Mouse (Mus musculus): ENCODE results near the gene Gng8. TPM values are rescaled to one million over a fixed set of nuclear protein-coding genes. Genes with fewer than 3 reads are reported as not detected.

Gene Gng8
- total and polyA plus RNA-seq, 2 experiments from 2014 or later: 0.27 to 1.7 TPM

GRCm38 (mm10) chr7:16892352-16892730 lies 755 bp downstream of the Gng8 start:
- ATAC-seq (ENCODE audit: insufficient read depth, low read depth): no peak
- peak overlapping the region; percentile 62; the same call in 1 of the 2 replicates for H3K4me2 ChIP-seq (ENCODE audit: low read depth, low read length)
- no peak for TF ChIP-seq CTCF (IDR thresholded peaks at IDR 0.05; ENCODE audit: low read depth)
- no peak for TF ChIP-seq EP300 (IDR thresholded peaks at IDR 0.05; ENCODE audit: low read depth)
- no peaks in the 10 kb centered on the region; the same call in 1 of the 2 replicates for H3K4me1 ChIP-seq (ENCODE audit: control insufficient read depth, insufficient read depth)
- 33% methylated on average over 9 of the region's 9 CpGs for WGBS
- H3K9ac ChIP-seq (replicated peaks; ENCODE audit: low read depth, low read length): no peak overlapping the region
- DNase-seq (ENCODE audit: low spot score): no peak
- H3K27me3 ChIP-seq (ENCODE audit: control insufficient read depth, insufficient read depth, low read length): peaks cover 27% of the 10 kb centered on the region
- no peaks in the 10 kb centered on the region for H3K9me3 ChIP-seq (replicated peaks; ENCODE audit: control insufficient read depth, low read length)
- no peak overlapping the region for H3K27ac ChIP-seq (ENCODE audit: low read depth)
- peak overlapping the region; percentile 30; the same call in 1 of the 2 replicates for H3K4me3 ChIP-seq (ENCODE audit: low read depth, low read length)
- H3K36me3 ChIP-seq (replicated peaks; ENCODE audit: control insufficient read depth, insufficient read depth, low read length): no peaks in the 10 kb centered on the region; the same call in 1 of the 2 replicates

- H3K9ac ChIP-seq (replicated peaks; ENCODE audit: low read depth, low read length): no peak overlapping the region
- 16% methylated on average over 6 of the region's 6 CpGs for WGBS
- H3K27me3 ChIP-seq (ENCODE audit: control insufficient read depth, insufficient read depth, low read length): peaks cover 27% of the 10 kb centered on the region
- no peak for ATAC-seq (ENCODE audit: insufficient read depth, low read depth)
- no peaks in the 10 kb centered on the region for H3K36me3 ChIP-seq (replicated peaks; ENCODE audit: control insufficient read depth, insufficient read depth, low read length)
- no peaks in the 10 kb centered on the region for H3K9me3 ChIP-seq (replicated peaks; ENCODE audit: control insufficient read depth, low read length)
- H3K4me3 ChIP-seq (ENCODE audit: low read depth, low read length): no peak overlapping the region
- TF ChIP-seq EP300 (IDR thresholded peaks at IDR 0.05; ENCODE audit: low read depth) (no peak), CTCF (IDR thresholded peaks at IDR 0.05; ENCODE audit: low read depth) (no peak)
- DNase-seq (ENCODE audit: low spot score): no peak
- no peak overlapping the region for H3K27ac ChIP-seq (ENCODE audit: low read depth)
- no peaks in the 10 kb centered on the region; the same call in 1 of the 2 replicates for H3K4me1 ChIP-seq (ENCODE audit: control insufficient read depth, insufficient read depth)
- no peak overlapping the region for H3K4me2 ChIP-seq (ENCODE audit: low read depth, low read length)
These were observed 2.0 kb downstream of the Gng8 start for GRCm38 (mm10) chr7:16893612-16894011.

- H3K4me1 ChIP-seq (ENCODE audit: control insufficient read depth, insufficient read depth): no peaks in the 10 kb centered on the region; the same call in 1 of the 2 replicates
- H3K36me3 ChIP-seq (replicated peaks; ENCODE audit: control insufficient read depth, insufficient read depth, low read length): no peaks in the 10 kb centered on the region
- DNase-seq (ENCODE audit: low spot score) (no peak), ATAC-seq (ENCODE audit: insufficient read depth, low read depth) (no peak)
- no peak overlapping the region for H3K27ac ChIP-seq (ENCODE audit: low read depth)
- H3K9ac ChIP-seq (replicated peaks; ENCODE audit: low read depth, low read length): no peak overlapping the region
- peaks cover 27% of the 10 kb centered on the region for H3K27me3 ChIP-seq (ENCODE audit: control insufficient read depth, insufficient read depth, low read length)
- WGBS: 14% methylated on average over 4 of the region's 4 CpGs
- TF ChIP-seq EP300 (IDR thresholded peaks at IDR 0.05; ENCODE audit: low read depth): no peak
- TF ChIP-seq CTCF (IDR thresholded peaks at IDR 0.05; ENCODE audit: low read depth): no peak
- no peak overlapping the region for H3K4me3 ChIP-seq (ENCODE audit: low read depth, low read length)
- H3K9me3 ChIP-seq (replicated peaks; ENCODE audit: control insufficient read depth, low read length): no peaks in the 10 kb centered on the region
- H3K4me2 ChIP-seq (ENCODE audit: low read depth, low read length): no peak overlapping the region
These were observed 2.7 kb downstream of the Gng8 start for GRCm38 (mm10) chr7:16894279-16894678.

- peak; percentile 84 for TF ChIP-seq CTCF (IDR thresholded peaks at IDR 0.05; ENCODE audit: low read depth)
- no peak for TF ChIP-seq EP300 (IDR thresholded peaks at IDR 0.05; ENCODE audit: low read depth)
- no peak overlapping the region for H3K27ac ChIP-seq (ENCODE audit: low read depth)
- H3K27me3 ChIP-seq (ENCODE audit: control insufficient read depth, insufficient read depth, low read length): peaks cover 27% of the 10 kb centered on the region
- H3K36me3 ChIP-seq (replicated peaks; ENCODE audit: control insufficient read depth, insufficient read depth, low read length): no peaks in the 10 kb centered on the region
- no peak overlapping the region for H3K9ac ChIP-seq (replicated peaks; ENCODE audit: low read depth, low read length)
- DNase-seq (ENCODE audit: low spot score): peak; percentile 59
- peak overlapping the region; percentile 40; the same call in 1 of the 2 replicates for H3K4me2 ChIP-seq (ENCODE audit: low read depth, low read length)
- 0 out of 2 replicates have a peak overlapping the region, but pooled peaks have one; percentile 14 for H3K4me3 ChIP-seq (ENCODE audit: low read depth, low read length)
- H3K9me3 ChIP-seq (replicated peaks; ENCODE audit: control insufficient read depth, low read length): no peaks in the 10 kb centered on the region
- ATAC-seq (ENCODE audit: insufficient read depth, low read depth): peak; percentile 24; the same call in 1 of the 2 replicates
- WGBS: 0% methylated on average over 24 of the region's 24 CpGs
- H3K4me1 ChIP-seq (ENCODE audit: control insufficient read depth, insufficient read depth): no peaks in the 10 kb centered on the region; the same call in 1 of the 2 replicates
These were observed 3.4 kb downstream of the Gng8 start for GRCm38 (mm10) chr7:16895000-16895399.

- TF ChIP-seq CTCF (IDR thresholded peaks at IDR 0.05; ENCODE audit: low read depth) (no peak), EP300 (IDR thresholded peaks at IDR 0.05; ENCODE audit: low read depth) (no peak)
- H3K4me1 ChIP-seq (ENCODE audit: control insufficient read depth, insufficient read depth): no peaks in the 10 kb centered on the region; the same call in 1 of the 2 replicates
- DNase-seq (ENCODE audit: low spot score) (no peak), ATAC-seq (ENCODE audit: insufficient read depth, low read depth) (no peak)
- H3K27me3 ChIP-seq (ENCODE audit: control insufficient read depth, insufficient read depth, low read length): peaks cover 30% of the 10 kb centered on the region
- no peaks in the 10 kb centered on the region for H3K9me3 ChIP-seq (replicated peaks; ENCODE audit: control insufficient read depth, low read length)
- no peak overlapping the region for H3K9ac ChIP-seq (replicated peaks; ENCODE audit: low read depth, low read length)
- H3K4me3 ChIP-seq (ENCODE audit: low read depth, low read length): 0 out of 2 replicates have a peak overlapping the region, but pooled peaks have one; percentile 14
- H3K4me2 ChIP-seq (ENCODE audit: low read depth, low read length): peak overlapping the region; percentile 40; the same call in 1 of the 2 replicates
- no peaks in the 10 kb centered on the region for H3K36me3 ChIP-seq (replicated peaks; ENCODE audit: control insufficient read depth, insufficient read depth, low read length)
- H3K27ac ChIP-seq (ENCODE audit: low read depth): no peak overlapping the region
- 34% methylated on average over 10 of the region's 10 CpGs for WGBS
These were observed 3.9 kb downstream of the Gng8 start for GRCm38 (mm10) chr7:16895511-16895910.

- H3K9ac ChIP-seq (replicated peaks; ENCODE audit: low read depth, low read length): no peak overlapping the region
- no peaks in the 10 kb centered on the region for H3K9me3 ChIP-seq (replicated peaks; ENCODE audit: control insufficient read depth, low read length)
- no peak for DNase-seq (ENCODE audit: low spot score)
- TF ChIP-seq EP300 (IDR thresholded peaks at IDR 0.05; ENCODE audit: low read depth): no peak
- TF ChIP-seq CTCF (IDR thresholded peaks at IDR 0.05; ENCODE audit: low read depth): no peak
- no peak overlapping the region for H3K27ac ChIP-seq (ENCODE audit: low read depth)
- no peak for ATAC-seq (ENCODE audit: insufficient read depth, low read depth)
- H3K4me3 ChIP-seq (ENCODE audit: low read depth, low read length): no peak overlapping the region
- no peak overlapping the region for H3K4me2 ChIP-seq (ENCODE audit: low read depth, low read length)
- H3K36me3 ChIP-seq (replicated peaks; ENCODE audit: control insufficient read depth, insufficient read depth, low read length): no peaks in the 10 kb centered on the region
- no peaks in the 10 kb centered on the region for H3K4me1 ChIP-seq (ENCODE audit: control insufficient read depth, insufficient read depth)
- peaks cover 25% of the 10 kb centered on the region for H3K27me3 ChIP-seq (ENCODE audit: control insufficient read depth, insufficient read depth, low read length)
- 33% methylated on average over 5 of the region's 5 CpGs for WGBS
These were observed 8.9 kb downstream of the Gng8 start for GRCm38 (mm10) chr7:16900526-16900925.
